Mouse (Mus musculus) kidney, postnatal 0 days (tissue): Measurements from ENCODE around the gene H2afz. TPM values are rescaled to one million over a fixed set of nuclear protein-coding genes. Genes with fewer than 3 reads are reported as not detected.

Experiments
- ATAC-seq: fragments of 200-750 bp; cut with Nextera tagmentation; replicated peaks from 2 replicates; pipeline ENCODE4 v1.8.0; 2017; ENCODE audit warnings: low read depth, moderate number of reproducible peaks, moderate TSS enrichment, moderate library complexity; ENCODE audit not compliant: low FRiP score
- DNase-seq: peaks from one replicate; pipeline ENCODE4 v3.0.0-alpha.2; 2016; ENCODE audit warnings: low spot score
- H3K27ac ChIP-seq: fragments of 300-500 bp; sonication (generic); 2 replicates; pipeline ENCODE4 v1.5.1; 2014; ENCODE audit warnings: mild to moderate bottlenecking
- H3K27me3 ChIP-seq: fragments of 300-500 bp; sonication (generic); 2 replicates; pipeline ENCODE4 v1.6.1; 2014; ENCODE audit warnings: low read length, mixed read lengths; ENCODE audit not compliant: insufficient read depth
- H3K36me3 ChIP-seq: fragments of 300-500 bp; sonication (generic); 2 replicates; pipeline ENCODE4 v1.6.1; 2014; ENCODE audit warnings: low read length, mixed read lengths; ENCODE audit not compliant: insufficient read depth
- H3K4me1 ChIP-seq: fragments of 300-500 bp; sonication (generic); replicated peaks from 2 replicates; pipeline ENCODE4 v1.6.1; 2014; ENCODE audit warnings: antibody characterized with exemption, low read length, mixed read lengths; ENCODE audit not compliant: insufficient read depth
- H3K4me2 ChIP-seq: fragments of 300-500 bp; sonication (generic); 2 replicates; pipeline ENCODE4 v1.6.1; 2014; ENCODE audit warnings: mild to moderate bottlenecking, low read length, moderate library complexity, mixed read lengths
- H3K4me3 ChIP-seq: fragments of 300-500 bp; sonication (generic); replicated peaks from 2 replicates; pipeline ENCODE4 v1.5.1; 2014; ENCODE audit warnings: low read depth, low read length
- H3K9ac ChIP-seq: fragments of 300-500 bp; sonication (generic); 2 replicates; pipeline ENCODE4 v1.6.1; 2014; ENCODE audit warnings: low read depth, low read length
- H3K9me3 ChIP-seq: fragments of 300-500 bp; sonication (generic); replicated peaks from 2 replicates; pipeline ENCODE4 v1.6.1; 2016; ENCODE audit warnings: low read length, inconsistent platforms, mixed read lengths
- CTCF ChIP-seq: IDR thresholded peaks from 2 replicates; pipeline ENCODE4 v1.5.1; 2016; ENCODE audit warnings: antibody characterized with exemption, low read depth, mild to moderate bottlenecking, moderate library complexity
- WGBS: fragments of 180-500 bp; shearing (Covaris S2); extraction: QIAGEN DNeasy Blood & Tissue Kit; methylation state at CpG from one replicate; pipeline ENCODE4 v1.1.7; 2014; 5-methylcytosine and 5-hydroxymethylcytosine counted together
- polyA plus RNA-seq: library from polyadenylated mRNA; unstranded; fragments of >200 nt; fragmentation: Nextera tagmentation; extraction: Ambion mirVana; gene quantifications from 2 replicates; pipeline ENCODE4 v1.2.1, GENCODE M21; 2015

H2afz gene
- polyA plus RNA-seq, 1 experiment from 2014 or later, result 1,659 TPM

DNA sequence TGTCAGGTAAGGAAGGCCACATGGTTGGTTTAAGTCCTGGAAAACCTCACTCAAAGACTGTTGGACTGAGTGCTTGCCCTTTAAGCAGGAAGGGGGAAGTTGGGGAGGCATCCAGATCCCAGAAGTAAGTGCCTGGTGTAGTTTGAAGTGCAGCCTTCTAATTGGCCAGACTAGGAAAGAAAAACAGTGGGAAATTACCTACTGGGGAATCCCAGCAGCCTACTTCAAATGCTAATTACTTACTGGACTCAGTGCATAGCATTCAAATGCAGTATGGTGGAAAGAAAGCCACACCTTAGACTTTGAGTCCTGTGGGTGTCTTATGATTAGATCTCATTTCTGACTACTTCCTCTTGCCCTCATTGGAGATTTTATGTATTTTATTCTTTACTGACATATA lies 31.2 kb upstream of the H2afz start:
- H3K4me1 ChIP-seq, result no peaks in the 10 kb centered on the region

GRCm38 (mm10) chr3:137833698-137834097 lies 30.6 kb upstream of the H2afz start:
- no peaks in the 10 kb centered on the region for H3K27me3 ChIP-seq
- DNase-seq, result no peak
- no peak overlapping the region for H3K4me2 ChIP-seq
- H3K36me3 ChIP-seq, result no peaks in the 10 kb centered on the region
- no peaks in the 10 kb centered on the region for H3K9me3 ChIP-seq
- WGBS, result 82% methylated on average over 4 of the region's 4 CpGs
- ATAC-seq, result no peak
- no peak overlapping the region for H3K27ac ChIP-seq
- no peaks in the 10 kb centered on the region for H3K4me1 ChIP-seq
- H3K9ac ChIP-seq, result no peak overlapping the region
- no peak for TF ChIP-seq CTCF
- no peak overlapping the region for H3K4me3 ChIP-seq

More for the DNA sequence above, 31.2 kb upstream of the H2afz start:
- Histone ChIP-seq H3K27me3 (no peaks in the 10 kb centered on the region), H3K4me3 (no peak overlapping the region), H3K27ac (no peak overlapping the region), H3K9ac (no peak overlapping the region), H3K9me3 (no peaks in the 10 kb centered on the region), H3K36me3 (no peaks in the 10 kb centered on the region), H3K4me2 (no peak overlapping the region)
- DNase-seq (no peak), ATAC-seq (no peak)
- no peak for TF ChIP-seq CTCF

DNA sequence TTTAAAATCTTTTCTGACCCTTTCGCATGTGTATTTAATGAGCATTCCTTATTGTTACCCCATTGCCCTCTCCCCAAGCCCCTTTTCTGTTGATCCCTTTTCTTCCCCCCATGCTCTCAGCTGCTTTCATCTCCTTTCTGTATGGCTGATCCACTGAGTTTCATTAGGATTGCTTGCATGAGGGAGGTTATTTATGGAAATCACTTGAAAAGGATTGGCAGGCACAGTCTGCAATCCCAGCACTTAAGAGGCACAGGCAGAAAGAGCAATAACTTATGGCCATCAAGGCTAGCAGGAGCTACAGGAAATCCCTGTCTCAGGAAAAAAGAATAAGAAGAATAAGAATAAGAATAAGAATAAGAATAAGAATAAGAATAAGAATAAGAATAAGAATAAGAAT lies 27.7 kb upstream of the H2afz start:
- Histone ChIP-seq H3K36me3 (no peaks in the 10 kb centered on the region), H3K4me3 (no peak overlapping the region), H3K9ac (no peak overlapping the region), H3K4me1 (no peaks in the 10 kb centered on the region), H3K27ac (no peak overlapping the region), H3K4me2 (no peak overlapping the region), H3K27me3 (no peaks in the 10 kb centered on the region), H3K9me3 (no peaks in the 10 kb centered on the region)
- DNase-seq, result no peak
- 75% methylated on average over 1 of the region's 1 CpGs for WGBS
- no peak for TF ChIP-seq CTCF
- no peak for ATAC-seq

GRCm38 (mm10) chr3:137838160-137838559 lies 26.1 kb upstream of the H2afz start:
- Histone ChIP-seq H3K4me1 (no peaks in the 10 kb centered on the region), H3K9ac (no peak overlapping the region), H3K4me3 (no peak overlapping the region), H3K27ac (no peak overlapping the region), H3K27me3 (no peaks in the 10 kb centered on the region), H3K9me3 (no peaks in the 10 kb centered on the region), H3K36me3 (no peaks in the 10 kb centered on the region), H3K4me2 (no peak overlapping the region)
- TF ChIP-seq CTCF, result no peak
- DNase-seq (no peak), ATAC-seq (no peak)

DNA sequence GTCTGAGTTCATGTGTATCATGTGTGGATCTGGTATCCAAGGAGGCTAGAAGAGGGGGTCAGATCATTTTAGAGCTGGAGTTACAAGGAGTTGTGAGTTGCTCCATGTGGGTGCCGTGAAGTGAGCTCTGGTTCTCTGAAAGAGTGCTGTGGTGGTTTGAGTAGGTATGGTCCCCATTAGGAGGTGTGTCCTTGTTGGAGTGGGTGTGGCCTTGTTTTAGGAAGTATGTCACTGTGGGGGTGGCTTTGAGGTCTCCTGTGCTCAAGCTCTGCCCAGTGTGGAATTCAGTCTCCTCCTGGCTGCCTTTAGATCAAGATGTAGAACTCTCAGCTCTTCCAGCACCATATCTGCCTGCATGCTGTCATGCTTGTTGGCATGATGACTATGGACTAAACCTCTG lies 21.3 kb upstream of the H2afz start:
- Histone ChIP-seq H3K27me3 (no peaks in the 10 kb centered on the region), H3K9ac (no peak overlapping the region), H3K27ac (no peak overlapping the region), H3K36me3 (no peaks in the 10 kb centered on the region), H3K4me1 (no peaks in the 10 kb centered on the region), H3K4me2 (no peak overlapping the region), H3K9me3 (no peaks in the 10 kb centered on the region), H3K4me3 (no peak overlapping the region)
- no peak for DNase-seq
- 90% methylated on average over 1 of the region's 1 CpGs for WGBS
- no peak for TF ChIP-seq CTCF
- ATAC-seq, result no peak

DNA sequence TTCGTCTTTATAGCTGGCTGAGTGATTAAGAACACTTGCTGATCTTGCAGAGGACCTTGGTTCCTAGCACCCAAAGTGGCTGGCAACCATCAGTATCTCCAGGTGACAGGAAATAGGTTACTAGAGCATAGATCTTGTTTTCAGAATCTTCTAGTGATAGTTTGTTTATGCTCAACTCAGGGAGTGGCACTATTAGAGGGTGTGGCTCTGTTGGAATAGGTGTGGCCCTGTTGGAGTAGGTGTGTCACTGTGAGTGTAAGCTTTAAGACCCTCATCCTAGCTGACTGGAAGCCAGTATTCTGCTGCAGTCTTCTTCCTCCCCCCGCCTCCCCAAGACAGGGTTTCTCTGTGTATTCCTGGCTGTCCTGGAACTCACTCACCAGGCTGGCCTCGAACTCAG lies 20.0 kb upstream of the H2afz start:
- 90% methylated on average over 3 of the region's 3 CpGs for WGBS
- Histone ChIP-seq H3K4me3 (no peak overlapping the region), H3K27me3 (no peaks in the 10 kb centered on the region), H3K9me3 (no peaks in the 10 kb centered on the region), H3K36me3 (no peaks in the 10 kb centered on the region), H3K4me1 (no peaks in the 10 kb centered on the region), H3K27ac (no peak overlapping the region), H3K9ac (no peak overlapping the region), H3K4me2 (no peak overlapping the region)
- no peak for ATAC-seq
- DNase-seq, result no peak
- no peak for TF ChIP-seq CTCF

DNA sequence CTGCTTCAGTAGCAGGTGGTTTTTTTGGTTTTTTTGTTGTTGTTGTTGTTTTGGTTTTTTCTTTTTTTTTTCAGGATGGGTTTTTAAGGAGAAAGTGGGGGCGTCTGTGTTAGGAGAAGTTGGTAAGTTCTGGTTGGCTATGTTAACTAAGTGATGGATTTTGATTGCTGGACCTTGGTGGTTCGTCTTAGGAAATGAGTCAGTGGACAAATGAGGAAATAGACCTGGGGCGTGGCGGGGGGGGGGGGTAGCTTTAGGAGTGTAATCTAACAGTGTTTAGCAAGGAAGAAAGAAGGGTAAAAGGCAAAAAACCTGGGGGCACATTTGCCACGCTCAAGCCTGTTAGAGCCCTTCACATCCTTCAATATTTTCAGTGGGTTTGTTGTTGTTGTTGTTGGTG lies 17.7 kb upstream of the H2afz start:
- no peak overlapping the region for H3K9ac ChIP-seq
- WGBS, result 77% methylated on average over 5 of the region's 5 CpGs
- TF ChIP-seq CTCF, result no peak
- no peak overlapping the region for H3K27ac ChIP-seq
- H3K9me3 ChIP-seq, result no peaks in the 10 kb centered on the region
- H3K4me2 ChIP-seq, result no peak overlapping the region
- no peaks in the 10 kb centered on the region for H3K36me3 ChIP-seq
- no peaks in the 10 kb centered on the region for H3K4me1 ChIP-seq
- no peaks in the 10 kb centered on the region for H3K27me3 ChIP-seq
- no peak overlapping the region for H3K4me3 ChIP-seq
- ATAC-seq (no peak), DNase-seq (no peak)
